Mouse (Mus musculus) stomach, postnatal 0 days (tissue): Measurements from ENCODE around the gene Ddx46. TPM values are rescaled to one million over a fixed set of nuclear protein-coding genes. Genes with fewer than 3 reads are reported as not detected.
A peak's percentile ranks its signal among the peaks of the same experiment; 100 is the strongest.

Experiments used
- ATAC-seq: fragments of 200-750 bp; cut with Nextera tagmentation; 2 replicates; pipeline ENCODE4 v1.8.0; 2017; ENCODE audit not compliant: low FRiP score, low TSS enrichment
- DNase-seq: peaks from one replicate; pipeline ENCODE4 v3.0.0-alpha.2; 2016; ENCODE audit warnings: low spot score
- H3K27ac ChIP-seq: fragments of 300-500 bp; sonication (generic); replicated peaks from 2 replicates; pipeline ENCODE4 v1.5.1; 2014; ENCODE audit warnings: mild to moderate bottlenecking, control low read depth
- H3K27me3 ChIP-seq: fragments of 300-500 bp; sonication (generic); 2 replicates; pipeline ENCODE4 v1.6.1; 2014; ENCODE audit warnings: low read length; ENCODE audit not compliant: control insufficient read depth, insufficient read depth
- H3K36me3 ChIP-seq: fragments of 300-500 bp; sonication (generic); 2 replicates; pipeline ENCODE4 v1.6.1; 2014; ENCODE audit warnings: low read length, mixed read lengths; ENCODE audit not compliant: control insufficient read depth, insufficient read depth
- H3K4me1 ChIP-seq: fragments of 300-500 bp; sonication (generic); replicated peaks from 2 replicates; pipeline ENCODE4 v1.6.1; 2014; ENCODE audit warnings: antibody characterized with exemption; ENCODE audit not compliant: control insufficient read depth, insufficient read depth
- H3K4me2 ChIP-seq: fragments of 300-500 bp; sonication (generic); replicated peaks from 2 replicates; pipeline ENCODE4 v1.6.1; 2014; ENCODE audit warnings: low read depth, mild to moderate bottlenecking, control low read depth, moderate library complexity
- H3K4me3 ChIP-seq: fragments of 300-500 bp; sonication (generic); 2 replicates; pipeline ENCODE4 v1.5.1; 2014; ENCODE audit warnings: low read depth, low read length, control low read depth
- H3K9ac ChIP-seq: fragments of 300-500 bp; sonication (generic); 2 replicates; pipeline ENCODE4 v1.6.1; 2014; ENCODE audit warnings: mild to moderate bottlenecking, low read length, control low read depth, mixed read lengths
- H3K9me3 ChIP-seq: fragments of 300-500 bp; sonication (generic); 2 replicates; pipeline ENCODE4 v1.6.1; 2016; ENCODE audit warnings: low read length; ENCODE audit not compliant: control insufficient read depth
- CTCF ChIP-seq: IDR thresholded peaks from 2 replicates; pipeline ENCODE4 v1.5.1; 2016; ENCODE audit warnings: antibody characterized with exemption, low read depth, mild to moderate bottlenecking, moderate library complexity
- EP300 ChIP-seq: optimal IDR thresholded peaks from 2 replicates; pipeline ENCODE3; 2016; ENCODE audit warnings: antibody characterized with exemption
- WGBS: fragments of 180-500 bp; shearing (Covaris S2); extraction: QIAGEN DNeasy Blood & Tissue Kit; methylation state at CpG from one replicate; pipeline ENCODE4 v1.1.7; 2014; 5-methylcytosine and 5-hydroxymethylcytosine counted together
- polyA plus RNA-seq: library from polyadenylated mRNA; unstranded; fragments of >200 nt; fragmentation: Nextera tagmentation; extraction: Ambion mirVana; gene quantifications from 2 replicates; pipeline ENCODE4 v1.2.1, GENCODE M21; 2015

Ddx46 gene
- polyA plus RNA-seq, 1 experiment from 2014 or later = 14.9 TPM

- no peak overlapping the region for H3K4me3 ChIP-seq
- H3K27ac ChIP-seq = no peak overlapping the region
- H3K9me3 ChIP-seq = no peaks in the 10 kb centered on the region
- no peaks in the 10 kb centered on the region for H3K4me1 ChIP-seq
- peaks cover 10% of the 10 kb centered on the region; the same call in 1 of the 2 replicates for H3K36me3 ChIP-seq
- no peak overlapping the region for H3K4me2 ChIP-seq
- WGBS = 85% methylated on average over 2 of the region's 2 CpGs
- ATAC-seq (no peak), DNase-seq (no peak)
- no peak for TF ChIP-seq EP300
- no peak for TF ChIP-seq CTCF
- no peak overlapping the region for H3K9ac ChIP-seq
- H3K27me3 ChIP-seq = no peaks in the 10 kb centered on the region
Observed at GRCm38 (mm10) chr13:55721995-55722394, 87.2 kb downstream of the Ddx46 start.

DNA sequence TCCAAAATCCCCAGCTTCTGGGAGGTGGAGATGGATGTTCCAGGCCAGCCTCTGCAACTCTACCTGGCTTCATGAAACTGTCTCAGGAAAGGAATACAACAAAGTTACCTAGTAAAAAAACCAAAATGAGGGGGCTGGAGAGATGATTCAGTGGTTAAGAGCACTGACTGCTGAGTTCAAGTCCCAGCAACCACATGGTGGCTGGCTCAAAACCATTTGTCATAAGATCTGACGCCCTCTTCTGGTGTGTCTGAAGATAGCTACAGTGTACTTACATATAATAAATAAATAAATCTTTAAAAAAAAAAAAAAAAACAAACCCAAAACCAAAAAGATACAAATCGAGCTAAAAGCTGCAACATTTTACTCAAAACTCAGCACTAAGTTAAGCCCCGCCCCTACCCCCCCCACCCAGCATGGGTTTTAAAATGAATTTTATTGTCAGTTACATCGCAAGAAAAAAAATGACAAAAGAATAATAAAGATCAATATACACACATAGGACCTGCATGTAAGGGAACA, 91.8 kb downstream of the Ddx46 start:
- Histone ChIP-seq H3K9me3 (no peaks in the 10 kb centered on the region), H3K36me3 (peaks cover 2% of the 10 kb centered on the region; the same call in 1 of the 2 replicates), H3K27ac (peak overlapping the region; percentile 98), H3K4me2 (peak overlapping the region; percentile 81), H3K4me3 (peak overlapping the region; percentile 56), H3K4me1 (no peaks in the 10 kb centered on the region), H3K27me3 (no peaks in the 10 kb centered on the region), H3K9ac (peak overlapping the region; percentile 78)
- no peak for ATAC-seq
- no peak for DNase-seq
- TF ChIP-seq CTCF (peak; percentile 48), EP300 (no peak)
- WGBS = 2% methylated on average over 4 of the region's 4 CpGs

- Histone ChIP-seq H3K4me1 (no peaks in the 10 kb centered on the region), H3K4me2 (peak within 1 kb of the TSS; percentile 81), H3K27ac (peak within 1 kb of the TSS; percentile 98), H3K27me3 (no peaks in the 10 kb centered on the region), H3K9ac (peak within 1 kb of the TSS; percentile 78), H3K9me3 (no peaks in the 10 kb centered on the region), H3K4me3 (peak within 1 kb of the TSS; percentile 56), H3K36me3 (no peaks in the 10 kb centered on the region; the same call in 1 of the 2 replicates)
- DNase-seq = peak; percentile 91
- peak; percentile 93 for ATAC-seq
- TF ChIP-seq EP300 (no peak), CTCF (peak; percentile 39; the same call in 1 of the 2 replicates)
- WGBS = 0% methylated on average over 51 of the region's 73 CpGs
Observed at GRCm38 (mm10) chr13:55727120-55727838, 92.5 kb downstream of the Ddx46 start, which contains the start of gene Pcbd2. Gene Pcbd2 (plus strand): TSS chr13:55727368.

DNA sequence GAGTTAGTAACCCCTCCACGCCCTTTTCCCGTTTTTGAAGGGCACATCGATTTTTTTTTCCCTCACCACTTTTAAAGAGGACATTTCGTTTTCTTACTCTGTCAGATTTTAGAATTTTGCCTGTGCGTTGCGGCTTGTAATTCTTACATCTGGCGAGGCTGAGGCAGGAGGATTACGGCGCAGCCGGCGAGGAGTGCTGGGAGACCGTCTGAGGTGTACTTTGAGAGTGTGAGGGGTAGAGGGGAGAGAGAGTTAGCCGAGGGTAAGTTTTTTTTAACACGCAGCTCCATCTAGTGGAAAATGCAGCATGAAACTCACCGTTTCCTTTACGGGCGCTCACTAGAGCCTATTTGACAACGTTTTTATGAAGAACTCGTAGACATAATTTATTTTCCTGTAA, 93.0 kb downstream of the Ddx46 start:
- peak; percentile 68 for DNase-seq
- TF ChIP-seq CTCF = peak; percentile 79
- no peak for TF ChIP-seq EP300
- Histone ChIP-seq H3K4me3 (peak overlapping the region; percentile 56), H3K36me3 (no peaks in the 10 kb centered on the region; the same call in 1 of the 2 replicates), H3K27ac (peak overlapping the region; percentile 98), H3K9ac (peak overlapping the region; percentile 78), H3K4me1 (no peaks in the 10 kb centered on the region), H3K9me3 (no peaks in the 10 kb centered on the region), H3K27me3 (no peaks in the 10 kb centered on the region), H3K4me2 (peak overlapping the region; percentile 81)
- 2% methylated on average over 19 of the region's 19 CpGs for WGBS
- ATAC-seq = peak; percentile 71

DNA sequence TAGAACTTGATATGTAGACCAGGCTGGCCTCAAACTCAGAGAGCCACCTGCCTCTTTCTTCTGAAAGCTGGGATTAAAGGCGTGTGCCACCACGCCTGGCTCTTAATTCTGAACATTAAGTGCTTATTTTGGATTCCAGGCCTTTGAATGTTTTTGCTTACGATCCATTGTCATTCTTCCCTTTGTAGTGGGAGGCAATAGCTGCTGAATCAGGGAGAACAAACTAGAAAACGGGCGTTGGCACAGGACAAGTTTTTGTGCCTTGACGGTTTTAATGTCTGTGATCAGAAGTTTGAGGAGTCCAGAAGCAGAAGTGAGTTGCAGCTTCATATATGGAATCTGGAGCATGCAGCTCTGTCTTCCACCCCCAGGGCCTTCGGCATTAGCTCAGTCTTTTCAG, 95.9 kb downstream of the Ddx46 start:
- whole genome bisulfite sequencing = 83% methylated on average over 7 of the region's 7 CpGs

More for the DNA sequence above, 95.9 kb downstream of the Ddx46 start:
- Histone ChIP-seq H3K36me3 (no peaks in the 10 kb centered on the region), H3K9me3 (no peaks in the 10 kb centered on the region), H3K4me2 (no peak overlapping the region), H3K4me3 (no peak overlapping the region), H3K4me1 (no peaks in the 10 kb centered on the region), H3K9ac (no peak overlapping the region), H3K27me3 (no peaks in the 10 kb centered on the region), H3K27ac (no peak overlapping the region)
- TF ChIP-seq CTCF (no peak), EP300 (no peak)
- ATAC-seq = no peak
- no peak for DNase-seq

Other genes with a start within 250 kb of the Ddx46 start
- gene Slc34a1, start 236.8 kb upstream of the Ddx46 start, polyA plus RNA-seq = not detected in 2 replicates
- not detected in 2 replicates for gene Pfn3, start 219.8 kb upstream of the Ddx46 start, polyA plus RNA-seq
- 0.41 and 0.68 TPM in 2 replicates for gene F12, start 208.2 kb upstream of the Ddx46 start, polyA plus RNA-seq
- 17.7 and 19.0 TPM in 2 replicates for gene Grk6, start 190.0 kb upstream of the Ddx46 start, polyA plus RNA-seq
- gene Prr7, start 170.8 kb upstream of the Ddx46 start, polyA plus RNA-seq = 0.13 and 0.28 TPM in 2 replicates
- gene Dbn1, start 146.9 kb upstream of the Ddx46 start, polyA plus RNA-seq = 39.3 and 40.4 TPM in 2 replicates
- gene Pdlim7, start 121.4 kb upstream of the Ddx46 start, polyA plus RNA-seq = 174 and 193 TPM in 2 replicates
- 1.0 and 1.3 TPM in 2 replicates for gene Dok3, start 105.7 kb upstream of the Ddx46 start, polyA plus RNA-seq
- 24.2 and 25.6 TPM in 2 replicates for gene Ddx41, start 98.4 kb upstream of the Ddx46 start, polyA plus RNA-seq
- gene Fam193b, start 63.9 kb upstream of the Ddx46 start, polyA plus RNA-seq = 10.2 and 11.1 TPM in 2 replicates
- 123 and 136 TPM in 2 replicates for gene Tmed9, start 61.3 kb upstream of the Ddx46 start, polyA plus RNA-seq
- gene B4galt7, start 35.1 kb upstream of the Ddx46 start, polyA plus RNA-seq = 15.9 and 16.0 TPM in 2 replicates
- 32.0 and 33.0 TPM in 2 replicates for gene Caml, start 12.0 kb upstream of the Ddx46 start, polyA plus RNA-seq
- gene B230219D22Rik, start 58.1 kb downstream of the Ddx46 start, polyA plus RNA-seq = 25.4 and 26.1 TPM in 2 replicates
- 62.8 and 63.6 TPM in 2 replicates for gene Txndc15, start 79.6 kb downstream of the Ddx46 start, polyA plus RNA-seq
- gene Pcbd2, start 92.3 kb downstream of the Ddx46 start, polyA plus RNA-seq = 71.2 and 73.9 TPM in 2 replicates
- gene Catsper3, start 149.5 kb downstream of the Ddx46 start, polyA plus RNA-seq = 0.07 and 0.13 TPM in 2 replicates
- 193 and 214 TPM in 2 replicates for gene Pitx1, start 201.2 kb downstream of the Ddx46 start, polyA plus RNA-seq